ENCODE assay signal across 10 mouse cellular contexts in genomic region chr2:32127653-32128535, GRCm38 (mm10). TPM values are rescaled to one million over a fixed set of nuclear protein-coding genes. Genes with fewer than 3 reads are reported as not detected.
DNase-seq lines count a peak whose midpoint lies in the region; ATAC-seq lines count a peak whose summit lies in the region.
"Had no signal": no experiment of that assay in that cellular context is flagged by ENCODE, and none has a peak within 500 bp of the region (broad histone marks: within the 10 kb centered on the region; RNA-seq: fewer than 3 reads in every experiment).

No protein-coding gene starts in this region.

- no peak for DNase-seq in kidney, postnatal 25 days
- peak; percentile 55 for DNase-seq in testis, postnatal 10 days (ENCODE audit: low spot score)
- DNase-seq in cerebellum, postnatal 36 days: no peak
- DNase-seq in layer of hippocampus, adult 11-12 months (ENCODE audit: low spot score): no peak
- DNase-seq in kidney, postnatal 10 days: no peak
- DNase-seq: cerebellum, adult 9-10 months; lung, postnatal 10 days had no signal

- H3K27ac ChIP-seq in kidney, embryonic 15.5 days: no peak overlapping the region
- H3K27ac ChIP-seq in embryonic facial prominence, embryonic 13.5 days: no peak overlapping the region
- no peak overlapping the region for H3K27ac ChIP-seq in limb, embryonic 13.5 days

- ATAC-seq in kidney, embryonic 15.5 days (replicated peaks; ENCODE audit: low FRiP score): peak; percentile 83
- no peak for ATAC-seq in embryonic facial prominence, embryonic 13.5 days (ENCODE audit: insufficient number of reproducible peaks, insufficient read depth, low FRiP score, low TSS enrichment, low read depth)
- peak; percentile 59; the same call in 1 of the 2 replicates for ATAC-seq in limb, embryonic 13.5 days (ENCODE audit: low FRiP score, low read depth)

- H3K9me3 ChIP-seq in kidney, embryonic 15.5 days (replicated peaks): no peaks in the 10 kb centered on the region
- no peaks in the 10 kb centered on the region for H3K9me3 ChIP-seq in embryonic facial prominence, embryonic 13.5 days
- H3K9me3 ChIP-seq in limb, embryonic 13.5 days: no peaks in the 10 kb centered on the region

- H3K36me3 ChIP-seq in kidney, embryonic 15.5 days: no peaks in the 10 kb centered on the region
- H3K36me3 ChIP-seq in embryonic facial prominence, embryonic 13.5 days: no peaks in the 10 kb centered on the region
- no peaks in the 10 kb centered on the region for H3K36me3 ChIP-seq in limb, embryonic 13.5 days

- H3K27me3 ChIP-seq in kidney, embryonic 15.5 days: 0 out of 2 replicates have a peak, but pooled peaks cover 2% of the 10 kb centered on the region
- H3K27me3 ChIP-seq in embryonic facial prominence, embryonic 13.5 days: peaks cover 3% of the 10 kb centered on the region; the same call in 1 of the 2 replicates
- H3K27me3 ChIP-seq in limb, embryonic 13.5 days: no peaks in the 10 kb centered on the region

- WGBS in kidney, embryonic 15.5 days: 26% methylated on average over 16 of the region's 16 CpGs
- WGBS in embryonic facial prominence, embryonic 13.5 days: 34% methylated on average over 16 of the region's 16 CpGs
- WGBS in limb, embryonic 13.5 days: 27% methylated on average over 16 of the region's 16 CpGs

- H3K9ac ChIP-seq in kidney, embryonic 15.5 days: no peak overlapping the region
- H3K9ac ChIP-seq in embryonic facial prominence, embryonic 13.5 days: 0 out of 2 replicates have a peak overlapping the region, but pooled peaks have one; percentile 16
- 0 out of 2 replicates have a peak overlapping the region, but pooled peaks have one; percentile 25 for H3K9ac ChIP-seq in limb, embryonic 13.5 days

- H3K4me2 ChIP-seq in kidney, embryonic 15.5 days: no peak overlapping the region
- no peak overlapping the region for H3K4me2 ChIP-seq in embryonic facial prominence, embryonic 13.5 days
- H3K4me2 ChIP-seq in limb, embryonic 13.5 days (replicated peaks): no peak overlapping the region

- H3K4me3 ChIP-seq in kidney, embryonic 15.5 days (replicated peaks): no peak overlapping the region
- H3K4me3 ChIP-seq in embryonic facial prominence, embryonic 13.5 days: no peak overlapping the region
- H3K4me3 ChIP-seq in limb, embryonic 13.5 days: no peak overlapping the region

- H3K4me1 ChIP-seq in kidney, embryonic 15.5 days: peaks cover 16% of the 10 kb centered on the region; the same call in 1 of the 2 replicates
- H3K4me1 ChIP-seq in embryonic facial prominence, embryonic 13.5 days: no peaks in the 10 kb centered on the region
- peaks cover 3% of the 10 kb centered on the region; the same call in 1 of the 2 replicates for H3K4me1 ChIP-seq in limb, embryonic 13.5 days

RNA-seq across cellular contexts. Expression of gene Prrc2b, which starts 23.0 kb away (rescaled TPM):
- 49.2 and 49.7 TPM in 2 replicates for polyA plus RNA-seq in kidney, embryonic 15.5 days (2015; fragmentation: Nextera tagmentation; extraction: Ambion mirVana)
- 44.8 and 57.7 TPM in 2 replicates for polyA plus RNA-seq in embryonic facial prominence, embryonic 13.5 days (2015; fragmentation: Nextera tagmentation; extraction: Ambion mirVana)
- 49.0 and 52.7 TPM in 2 replicates for polyA plus RNA-seq in limb, embryonic 13.5 days (2015; fragmentation: Nextera tagmentation; extraction: Ambion mirVana)

RNA-seq across cellular contexts. Expression of gene Plpp7, which starts 32.6 kb away (rescaled TPM):
- polyA plus RNA-seq in kidney, embryonic 15.5 days (2015; fragmentation: Nextera tagmentation; extraction: Ambion mirVana): 4.4 and 7.1 TPM in 2 replicates
- polyA plus RNA-seq in embryonic facial prominence, embryonic 13.5 days (2015; fragmentation: Nextera tagmentation; extraction: Ambion mirVana): 5.7 and 6.2 TPM in 2 replicates
- polyA plus RNA-seq in limb, embryonic 13.5 days (2015; fragmentation: Nextera tagmentation; extraction: Ambion mirVana): 7.3 and 8.3 TPM in 2 replicates

RNA-seq across cellular contexts. Expression of gene Fam78a, which starts 43.2 kb away (rescaled TPM):
- 1.6 and 2.3 TPM in 2 replicates for polyA plus RNA-seq in kidney, embryonic 15.5 days (2015; fragmentation: Nextera tagmentation; extraction: Ambion mirVana)
- 1.9 and 2.1 TPM in 2 replicates for polyA plus RNA-seq in embryonic facial prominence, embryonic 13.5 days (2015; fragmentation: Nextera tagmentation; extraction: Ambion mirVana)
- polyA plus RNA-seq in limb, embryonic 13.5 days (2015; fragmentation: Nextera tagmentation; extraction: Ambion mirVana): 4.5 and 5.4 TPM in 2 replicates
